Mouse (Mus musculus) heart, adult 8-10 months (tissue): ENCODE measurements at regions not wholly inside any gene's neighbourhood (a gene's known extent, or its start where the extent isn't known, plus 50 kb on each side); places are given as distances from the start of the nearest gene placed in this dataset.

Experiments used
- DNase-seq: peaks from one replicate; pipeline ENCODE4 v3.0.0; 2022; ENCODE audit warnings: low spot score

DNA sequence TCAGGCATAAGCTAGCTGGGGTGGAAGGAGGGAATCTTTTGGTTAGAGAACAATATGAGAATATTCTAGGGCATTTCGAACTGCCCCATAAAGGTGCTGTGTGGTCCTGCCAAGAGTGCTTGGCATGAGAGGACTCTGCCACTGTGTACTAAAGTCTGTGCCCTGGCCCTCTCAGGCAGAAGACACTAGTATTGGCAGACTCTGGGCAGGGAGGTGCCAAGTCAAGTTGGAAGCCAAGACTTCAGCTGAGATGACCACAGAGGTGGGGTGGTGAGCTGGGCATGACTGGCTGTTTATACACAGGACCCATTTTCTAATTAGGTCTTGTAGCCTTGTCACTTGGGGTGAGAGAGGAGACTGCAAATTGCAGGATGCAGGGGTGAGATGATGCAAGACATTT lies 104.4 kb upstream of the Glra1 start:
- peak; percentile 1 for DNase-seq

DNA sequence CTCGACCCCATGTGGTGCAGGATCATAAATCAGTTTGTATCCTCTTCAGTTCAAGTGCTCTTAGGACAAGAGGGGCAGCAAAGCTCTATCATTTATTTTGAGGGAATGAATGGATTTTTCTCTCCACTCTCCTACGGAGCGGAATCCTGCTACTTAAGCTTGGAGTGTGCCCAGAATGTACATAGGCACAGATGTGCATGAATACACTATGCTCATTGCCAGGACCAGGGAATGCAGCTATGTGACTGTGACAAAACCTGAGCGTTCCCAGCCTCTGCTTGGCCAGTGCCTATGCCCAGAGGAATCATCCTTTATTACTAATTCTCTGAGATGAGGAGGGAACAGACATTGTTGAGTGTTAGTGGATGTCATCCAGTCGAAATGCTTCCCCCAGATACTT lies 99.5 kb upstream of the Glra1 start:
- no peak for DNase-seq

DNA sequence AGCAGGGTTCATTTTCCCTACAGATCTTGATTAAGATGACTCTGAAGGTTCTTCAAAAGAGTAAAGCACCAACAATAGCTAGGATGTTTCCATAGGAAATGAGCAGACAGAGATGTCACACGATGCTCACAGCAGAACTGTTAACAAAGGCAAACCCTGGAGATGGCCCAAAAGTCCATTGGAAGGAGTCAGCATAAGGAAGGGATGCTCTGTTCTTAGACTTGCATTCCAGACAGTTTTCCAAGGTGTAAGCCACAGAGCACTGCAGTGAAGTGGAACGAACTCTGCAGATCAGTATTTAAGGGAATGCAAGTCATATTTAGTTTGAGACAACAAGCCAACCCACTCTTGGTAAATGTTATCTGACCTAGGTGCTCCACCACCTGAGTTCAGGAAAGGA lies 93.9 kb upstream of the Glra1 start:
- no peak for DNase-seq

DNA sequence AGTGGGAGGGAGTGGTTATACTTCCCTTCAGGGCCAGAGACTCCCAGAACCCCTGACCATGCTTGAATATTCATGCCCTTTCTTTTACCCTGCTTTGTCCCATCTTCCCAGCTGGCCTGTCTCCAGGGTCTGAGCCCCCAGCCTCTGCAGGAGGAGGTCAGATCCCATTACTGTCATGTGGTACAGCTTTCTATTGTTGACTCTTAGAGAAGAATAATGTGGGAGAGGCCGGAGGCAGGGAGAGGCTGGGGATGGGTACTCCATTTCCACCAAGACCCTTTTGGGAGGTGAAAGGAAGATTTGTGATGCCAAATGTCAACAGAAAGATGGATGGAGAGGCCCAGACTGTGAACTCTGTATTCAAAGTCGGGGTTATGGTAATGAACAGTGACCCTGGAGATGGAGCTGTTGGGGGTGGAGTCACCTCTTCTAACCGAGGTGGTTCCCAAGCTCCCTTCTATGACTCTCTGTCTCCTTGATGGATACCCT lies 77.1 kb upstream of the Glra1 start:
- DNase-seq: no peak

DNA sequence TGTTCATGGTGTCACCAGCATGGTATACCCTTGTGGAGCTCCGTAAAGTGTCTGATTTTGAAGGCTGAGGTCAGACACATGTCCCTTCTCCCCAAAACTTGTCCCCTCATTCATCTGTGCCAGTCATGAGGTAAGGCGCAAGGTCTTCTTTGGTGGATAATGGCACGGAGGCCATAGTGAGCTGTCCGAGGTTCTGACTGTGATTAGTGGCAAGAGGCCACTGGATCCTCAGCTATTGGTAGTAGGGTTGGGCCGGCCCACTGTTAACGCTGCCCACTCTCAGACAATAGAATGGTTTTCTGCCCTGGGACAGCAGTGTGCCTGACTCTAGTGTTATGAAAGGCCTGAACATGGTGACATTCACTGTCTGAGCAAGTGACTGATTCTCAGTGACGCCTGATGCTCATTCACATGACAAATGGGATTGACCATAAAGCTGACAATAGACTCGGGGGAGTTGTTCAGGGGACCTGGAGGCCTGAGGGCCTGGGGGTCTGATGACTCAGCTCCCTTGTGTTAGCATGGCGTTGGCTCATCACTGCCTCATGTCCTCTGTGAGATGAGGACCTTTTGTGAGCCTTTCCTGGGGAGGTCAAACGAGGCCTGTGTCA lies 74.5 kb upstream of the Glra1 start:
- no peak for DNase-seq

DNA sequence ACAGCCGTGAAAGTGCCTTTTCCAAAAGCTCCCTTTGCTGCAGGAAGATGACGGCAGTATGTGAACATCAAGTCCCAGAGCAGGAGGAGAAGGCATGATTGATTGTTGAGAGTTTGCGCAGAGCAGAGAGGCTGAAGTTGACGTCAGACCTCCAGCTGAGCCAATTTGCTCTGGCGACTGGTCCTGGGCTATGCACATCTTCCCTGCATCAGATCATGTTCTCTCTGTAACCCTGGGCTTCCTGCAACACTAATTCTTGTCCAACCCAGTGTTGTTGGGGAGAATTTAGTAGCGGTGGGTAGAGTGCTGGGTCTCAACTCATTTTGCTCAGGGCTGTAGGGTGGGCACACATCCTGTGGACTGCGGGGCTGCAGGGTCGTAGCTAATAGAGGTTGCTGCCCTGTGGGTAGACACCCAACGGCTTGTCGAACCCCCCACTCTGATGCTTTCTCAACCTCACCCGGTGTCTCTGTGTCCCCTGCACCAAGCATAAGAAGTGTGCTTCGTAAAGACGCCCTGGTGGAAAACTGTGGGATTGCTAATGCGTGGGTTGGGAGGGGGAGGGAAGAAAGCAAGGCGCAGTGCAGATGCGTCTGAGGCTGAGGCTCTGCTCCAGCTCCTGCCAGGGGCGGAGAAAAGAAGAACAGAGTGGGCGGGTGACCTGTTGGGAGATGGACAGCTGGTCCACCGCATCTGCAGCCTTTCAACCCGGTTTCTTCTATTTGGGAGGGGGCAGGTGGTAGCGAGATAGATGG lies 73.4 kb upstream of the Glra1 start:
- no peak for DNase-seq

DNA sequence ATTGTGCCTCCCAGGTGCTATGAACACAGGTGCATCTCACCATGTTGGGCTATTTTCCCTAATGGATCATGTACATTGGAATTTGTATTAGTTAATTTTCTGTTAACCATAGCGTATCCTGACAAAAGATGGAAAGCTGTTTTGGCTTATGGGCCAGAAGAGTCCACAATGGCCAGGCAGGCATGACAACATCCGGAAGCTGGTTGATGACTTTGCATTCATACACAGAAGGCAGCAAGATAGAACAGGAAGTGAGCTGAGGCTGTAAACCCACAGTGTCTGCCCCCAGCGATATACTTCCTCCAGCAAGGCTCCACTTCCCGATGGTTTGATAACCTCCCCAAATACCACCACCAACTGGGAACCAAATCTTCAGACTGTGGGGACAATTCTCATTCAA lies 55.1 kb upstream of the Glra1 start:
- DNase-seq: no peak

DNA sequence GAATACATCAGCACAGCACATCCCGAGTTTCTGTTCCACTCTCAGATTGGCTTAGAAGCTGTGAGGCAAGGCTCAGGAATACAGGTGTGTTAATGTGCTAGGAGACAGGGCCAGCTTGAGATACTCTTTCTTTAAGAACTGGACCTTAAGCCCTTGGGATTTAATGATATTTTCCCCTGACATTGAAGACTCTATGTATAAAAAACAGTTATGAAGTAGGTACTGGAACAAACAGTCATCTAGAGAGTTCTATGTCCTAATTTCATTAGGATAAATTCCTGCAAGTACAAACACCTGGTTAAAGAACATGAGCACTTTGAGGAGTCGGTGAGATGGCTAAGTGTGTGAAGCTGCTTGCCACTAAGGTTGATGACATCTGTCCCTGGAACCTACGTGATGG lies 54.3 kb upstream of the Glra1 start:
- DNase-seq: no peak
